Mouse (Mus musculus): Measurements from ENCODE around the gene Ank3. TPM values are rescaled to one million over a fixed set of nuclear protein-coding genes. Genes with fewer than 3 reads are reported as not detected.

The Ank3 gene
- polyA plus RNA-seq, 1 experiment from 2014 or later = 24.7 TPM

GRCm38 (mm10) chr10:69796421-69796886 lies 397.9 kb downstream of the Ank3 start:
- H3K4me1 ChIP-seq (replicated peaks; ENCODE audit: control insufficient read depth, insufficient read depth, low read length) = peaks cover 5% of the 10 kb centered on the region; the same call in 1 of the 2 replicates
- no peaks in the 10 kb centered on the region for H3K36me3 ChIP-seq (ENCODE audit: control insufficient read depth, insufficient read depth, low read length)
- H3K27ac ChIP-seq (ENCODE audit: low read depth) = no peak overlapping the region
- ATAC-seq (replicated peaks; ENCODE audit: low FRiP score, low TSS enrichment, low read depth) = no peak
- H3K9ac ChIP-seq (ENCODE audit: low read length) = no peak overlapping the region
- no peaks in the 10 kb centered on the region for H3K27me3 ChIP-seq (replicated peaks; ENCODE audit: control insufficient read depth, insufficient read depth, low read length)
- H3K4me2 ChIP-seq (ENCODE audit: low read length) = no peak overlapping the region
- H3K4me3 ChIP-seq (ENCODE audit: low read depth, low read length) = no peak overlapping the region
- no peak for DNase-seq (ENCODE audit: low spot score)
- 53% methylated on average over 8 of the region's 8 CpGs for WGBS
- H3K9me3 ChIP-seq (ENCODE audit: control insufficient read depth, low read length) = no peaks in the 10 kb centered on the region

- no peak overlapping the region for H3K9ac ChIP-seq (ENCODE audit: low read length)
Observed at GRCm38 (mm10) chr10:69803135-69803756, 404.7 kb downstream of the Ank3 start.

GRCm38 (mm10) chr10:69804613-69805012 lies 406.0 kb downstream of the Ank3 start:
- H3K4me1 ChIP-seq (replicated peaks; ENCODE audit: control insufficient read depth, insufficient read depth, low read length) = no peaks in the 10 kb centered on the region
- no peak overlapping the region for H3K4me3 ChIP-seq (ENCODE audit: low read depth, low read length)
- 54% methylated on average over 6 of the region's 6 CpGs for WGBS
- H3K36me3 ChIP-seq (ENCODE audit: control insufficient read depth, insufficient read depth, low read length) = 0 out of 2 replicates have a peak, but pooled peaks cover under 1% of the 10 kb centered on the region
- H3K27ac ChIP-seq (ENCODE audit: low read depth) = no peak overlapping the region
- no peak overlapping the region for H3K9ac ChIP-seq (ENCODE audit: low read length)
- H3K27me3 ChIP-seq (replicated peaks; ENCODE audit: control insufficient read depth, insufficient read depth, low read length) = no peaks in the 10 kb centered on the region
- H3K4me2 ChIP-seq (ENCODE audit: low read length) = no peak overlapping the region
- H3K9me3 ChIP-seq (ENCODE audit: control insufficient read depth, low read length) = no peaks in the 10 kb centered on the region
- no peak for ATAC-seq (replicated peaks; ENCODE audit: low FRiP score, low TSS enrichment, low read depth)
- DNase-seq (ENCODE audit: low spot score) = no peak

More at GRCm38 (mm10) chr10:69803135-69803756, 404.7 kb downstream of the Ank3 start:
- DNase-seq (ENCODE audit: low spot score) = no peak
- H3K4me3 ChIP-seq (ENCODE audit: low read depth, low read length) = no peak overlapping the region
- 84% methylated on average over 14 of the region's 14 CpGs for WGBS
- H3K9me3 ChIP-seq (ENCODE audit: control insufficient read depth, low read length) = no peaks in the 10 kb centered on the region
- no peaks in the 10 kb centered on the region for H3K27me3 ChIP-seq (replicated peaks; ENCODE audit: control insufficient read depth, insufficient read depth, low read length)
- no peak overlapping the region for H3K4me2 ChIP-seq (ENCODE audit: low read length)
- no peaks in the 10 kb centered on the region for H3K36me3 ChIP-seq (ENCODE audit: control insufficient read depth, insufficient read depth, low read length)
- no peaks in the 10 kb centered on the region for H3K4me1 ChIP-seq (replicated peaks; ENCODE audit: control insufficient read depth, insufficient read depth, low read length)
- no peak for ATAC-seq (replicated peaks; ENCODE audit: low FRiP score, low TSS enrichment, low read depth)
- no peak overlapping the region for H3K27ac ChIP-seq (ENCODE audit: low read depth)

GRCm38 (mm10) chr10:69810785-69811184 lies 412.2 kb downstream of the Ank3 start:
- H3K36me3 ChIP-seq (ENCODE audit: control insufficient read depth, insufficient read depth, low read length) = 0 out of 2 replicates have a peak, but pooled peaks cover 7% of the 10 kb centered on the region
- 85% methylated on average over 8 of the region's 8 CpGs for WGBS
- H3K4me2 ChIP-seq (ENCODE audit: low read length) = no peak overlapping the region
- H3K9ac ChIP-seq (ENCODE audit: low read length) = no peak overlapping the region
- no peaks in the 10 kb centered on the region for H3K9me3 ChIP-seq (ENCODE audit: control insufficient read depth, low read length)
- H3K4me3 ChIP-seq (ENCODE audit: low read depth, low read length) = no peak overlapping the region
- ATAC-seq (replicated peaks; ENCODE audit: low FRiP score, low TSS enrichment, low read depth) (no peak), DNase-seq (ENCODE audit: low spot score) (no peak)
- H3K27ac ChIP-seq (ENCODE audit: low read depth) = no peak overlapping the region
- no peaks in the 10 kb centered on the region for H3K4me1 ChIP-seq (replicated peaks; ENCODE audit: control insufficient read depth, insufficient read depth, low read length)
- no peaks in the 10 kb centered on the region for H3K27me3 ChIP-seq (replicated peaks; ENCODE audit: control insufficient read depth, insufficient read depth, low read length)

GRCm38 (mm10) chr10:69813823-69814522 lies 415.4 kb downstream of the Ank3 start:
- H3K27me3 ChIP-seq (replicated peaks; ENCODE audit: control insufficient read depth, insufficient read depth, low read length) = no peaks in the 10 kb centered on the region
- no peaks in the 10 kb centered on the region for H3K9me3 ChIP-seq (ENCODE audit: control insufficient read depth, low read length)
- no peak overlapping the region for H3K9ac ChIP-seq (ENCODE audit: low read length)
- no peak for ATAC-seq (replicated peaks; ENCODE audit: low FRiP score, low TSS enrichment, low read depth)
- no peak overlapping the region for H3K27ac ChIP-seq (ENCODE audit: low read depth)
- 41% methylated on average over 6 of the region's 6 CpGs for WGBS
- 0 out of 2 replicates have a peak, but pooled peaks cover 7% of the 10 kb centered on the region for H3K36me3 ChIP-seq (ENCODE audit: control insufficient read depth, insufficient read depth, low read length)
- no peak overlapping the region for H3K4me3 ChIP-seq (ENCODE audit: low read depth, low read length)
- H3K4me2 ChIP-seq (ENCODE audit: low read length) = no peak overlapping the region
- no peak for DNase-seq (ENCODE audit: low spot score)
- no peaks in the 10 kb centered on the region for H3K4me1 ChIP-seq (replicated peaks; ENCODE audit: control insufficient read depth, insufficient read depth, low read length)

- no peak overlapping the region for H3K27ac ChIP-seq (ENCODE audit: low read depth)
- WGBS = 93% methylated on average over 7 of the region's 7 CpGs
- ATAC-seq (replicated peaks; ENCODE audit: low FRiP score, low TSS enrichment, low read depth) (no peak), DNase-seq (ENCODE audit: low spot score) (no peak)
- H3K4me2 ChIP-seq (ENCODE audit: low read length) = no peak overlapping the region
- H3K9me3 ChIP-seq (ENCODE audit: control insufficient read depth, low read length) = no peaks in the 10 kb centered on the region
- H3K4me1 ChIP-seq (replicated peaks; ENCODE audit: control insufficient read depth, insufficient read depth, low read length) = no peaks in the 10 kb centered on the region
- no peak overlapping the region for H3K4me3 ChIP-seq (ENCODE audit: low read depth, low read length)
- H3K36me3 ChIP-seq (ENCODE audit: control insufficient read depth, insufficient read depth, low read length) = 0 out of 2 replicates have a peak, but pooled peaks cover 5% of the 10 kb centered on the region
- no peak overlapping the region for H3K9ac ChIP-seq (ENCODE audit: low read length)
- H3K27me3 ChIP-seq (replicated peaks; ENCODE audit: control insufficient read depth, insufficient read depth, low read length) = no peaks in the 10 kb centered on the region
Observed at GRCm38 (mm10) chr10:69821245-69821644, 422.7 kb downstream of the Ank3 start.

- Histone ChIP-seq H3K9ac (ENCODE audit: low read length) (no peak overlapping the region), H3K9me3 (ENCODE audit: control insufficient read depth, low read length) (no peaks in the 10 kb centered on the region), H3K4me1 (replicated peaks; ENCODE audit: control insufficient read depth, insufficient read depth, low read length) (no peaks in the 10 kb centered on the region), H3K27me3 (replicated peaks; ENCODE audit: control insufficient read depth, insufficient read depth, low read length) (no peaks in the 10 kb centered on the region), H3K27ac (ENCODE audit: low read depth) (no peak overlapping the region), H3K4me2 (ENCODE audit: low read length) (no peak overlapping the region), H3K4me3 (ENCODE audit: low read depth, low read length) (no peak overlapping the region), H3K36me3 (ENCODE audit: control insufficient read depth, insufficient read depth, low read length) (no peaks in the 10 kb centered on the region)
- WGBS = 68% methylated on average over 2 of the region's 2 CpGs
- no peak for DNase-seq (ENCODE audit: low spot score)
- ATAC-seq (replicated peaks; ENCODE audit: low FRiP score, low TSS enrichment, low read depth) = no peak
Observed at GRCm38 (mm10) chr10:69828770-69829169, 430.2 kb downstream of the Ank3 start.

- H3K27me3 ChIP-seq (replicated peaks; ENCODE audit: control insufficient read depth, insufficient read depth, low read length) = no peaks in the 10 kb centered on the region
- DNase-seq (ENCODE audit: low spot score) (no peak), ATAC-seq (replicated peaks; ENCODE audit: low FRiP score, low TSS enrichment, low read depth) (no peak)
- H3K27ac ChIP-seq (ENCODE audit: low read depth) = no peak overlapping the region
- H3K4me2 ChIP-seq (ENCODE audit: low read length) = no peak overlapping the region
- no peaks in the 10 kb centered on the region for H3K36me3 ChIP-seq (ENCODE audit: control insufficient read depth, insufficient read depth, low read length)
- no peak overlapping the region for H3K9ac ChIP-seq (ENCODE audit: low read length)
- no peak overlapping the region for H3K4me3 ChIP-seq (ENCODE audit: low read depth, low read length)
- no peaks in the 10 kb centered on the region for H3K4me1 ChIP-seq (replicated peaks; ENCODE audit: control insufficient read depth, insufficient read depth, low read length)
- WGBS = 72% methylated on average over 3 of the region's 3 CpGs
- no peaks in the 10 kb centered on the region for H3K9me3 ChIP-seq (ENCODE audit: control insufficient read depth, low read length)
Observed at GRCm38 (mm10) chr10:69829236-69829635, 430.7 kb downstream of the Ank3 start.

Measured in intestine, embryonic 14.5 days (tissue).